Mouse (Mus musculus) testis, postnatal 10 days (tissue): ENCODE measurements at regions not wholly inside any gene's neighbourhood (a gene's known extent, or its start where the extent isn't known, plus 50 kb on each side); places are given as distances from the start of the nearest gene placed in this dataset.
A peak's percentile ranks its signal among the peaks of the same experiment; 100 is the strongest.

Experiments
- DNase-seq: peaks from one replicate; pipeline ENCODE4 v3.0.0; 2021; ENCODE audit warnings: low spot score

DNA sequence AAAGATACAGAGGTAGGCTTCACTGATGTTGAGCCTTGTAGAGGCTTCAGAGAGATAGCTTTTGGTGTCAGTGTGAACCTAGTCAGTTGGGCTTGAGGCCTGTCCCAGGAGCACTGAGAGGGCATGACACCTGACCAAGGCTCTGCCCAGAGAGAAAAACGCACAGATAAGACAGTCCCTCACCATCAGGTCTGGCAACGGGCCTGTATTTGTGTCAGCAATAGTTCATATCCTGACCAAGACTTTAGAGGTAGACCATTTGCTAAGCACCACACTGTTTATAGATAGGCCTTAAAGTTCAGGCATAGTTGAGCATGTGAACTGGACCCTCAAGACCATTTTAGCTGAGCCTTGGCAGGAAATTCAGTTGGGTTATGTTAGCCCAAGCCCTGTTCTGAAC lies 60.4 kb upstream of the C2cd4b start:
- no peak for DNase-seq

GRCm38 (mm10) chr9:67699846-67700579 lies 59.2 kb upstream of the C2cd4b start:
- DNase-seq: peak; percentile 61

GRCm38 (mm10) chr9:67708246-67708960 lies 50.8 kb upstream of the C2cd4b start:
- no peak for DNase-seq
